Mouse (Mus musculus) erythroblast, embryonic 14.5 days (primary cell): Measurements from ENCODE around the gene Slc45a1. TPM values are rescaled to one million over a fixed set of nuclear protein-coding genes. Genes with fewer than 3 reads are reported as not detected.

Experiments used
- H3K27me3 ChIP-seq: 2 replicates; pipeline ENCODE4 v1.6.1; 2012; ENCODE audit warnings: inconsistent platforms; ENCODE audit not compliant: control insufficient read depth
- H3K36me3 ChIP-seq: 2 replicates; pipeline ENCODE4 v1.6.1; 2012; ENCODE audit warnings: mild to moderate bottlenecking, inconsistent platforms; ENCODE audit not compliant: control insufficient read depth
- H3K4me1 ChIP-seq: 2 replicates; pipeline ENCODE4 v1.6.1; 2012; ENCODE audit warnings: inconsistent platforms; ENCODE audit not compliant: control insufficient read depth
- H3K4me3 ChIP-seq: replicated peaks from 2 replicates; pipeline ENCODE3; 2012; ENCODE audit warnings: moderate library complexity, mild to moderate bottlenecking, inconsistent platforms
- H3K9me3 ChIP-seq: 2 replicates; pipeline ENCODE4 v1.6.1; 2012; ENCODE audit warnings: low read length, inconsistent platforms, mixed read lengths; ENCODE audit not compliant: control insufficient read depth
- GATA1 ChIP-seq: IDR thresholded peaks from 2 replicates; pipeline ENCODE4 v1.6.1; 2012; ENCODE audit warnings: low read length, inconsistent platforms, mixed read lengths
- TAL1 ChIP-seq: IDR thresholded peaks from 3 replicates; pipeline ENCODE4 v1.6.1; 2012; ENCODE audit warnings: low read length, inconsistent platforms, mixed read lengths
- polyA plus RNA-seq: library from polyadenylated mRNA; stranded (reverse); fragments of >175 nt; gene quantifications from 2 replicates; pipeline ENCODE4 v1.2.3, GENCODE M21; 2012

The Slc45a1 gene
- polyA plus RNA-seq, 1 experiment: not detected

DNA sequence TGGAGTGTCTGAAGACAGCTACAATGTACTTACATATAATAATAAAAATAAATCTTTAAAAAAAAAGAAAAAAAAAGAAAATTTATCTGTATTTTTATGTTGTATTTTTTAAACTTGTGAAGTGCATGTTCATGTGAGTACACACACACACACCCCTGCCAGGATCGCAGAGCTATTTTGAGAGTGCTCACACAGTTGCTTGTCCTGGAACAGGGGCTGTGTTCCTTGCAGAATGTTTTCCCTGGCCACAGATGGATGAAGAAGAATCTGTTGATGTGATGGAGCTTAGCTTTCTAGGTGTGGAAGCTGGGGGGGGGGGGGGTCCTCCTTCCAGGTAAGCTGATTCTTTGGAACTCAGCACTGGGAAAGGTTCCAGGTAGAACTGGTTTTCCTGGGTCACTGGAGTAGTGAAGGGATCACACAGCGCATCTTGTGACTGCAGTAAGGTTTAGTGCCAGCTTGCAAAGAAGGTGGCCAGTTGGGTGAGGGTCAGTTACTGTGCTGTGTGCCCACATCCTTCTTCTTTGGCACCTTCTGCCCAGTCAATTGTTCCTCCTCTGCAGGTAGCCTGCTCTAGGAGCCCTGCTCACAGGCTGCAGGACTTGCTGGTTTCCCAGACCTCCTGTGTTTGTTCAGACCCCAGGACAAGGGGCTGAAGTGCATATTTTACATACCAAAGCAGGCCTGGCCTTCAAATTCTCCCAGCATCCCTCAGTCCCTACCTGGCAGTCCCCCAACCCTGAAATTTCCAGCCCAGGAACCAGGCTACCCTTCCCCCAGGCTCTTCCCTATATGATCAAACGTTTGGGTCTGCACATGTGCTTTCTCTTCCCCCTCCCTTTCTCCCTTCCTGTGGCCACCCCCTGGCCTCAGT, 52.6 kb downstream of the Slc45a1 start:
- H3K27me3 ChIP-seq: no peaks in the 10 kb centered on the region
- TF ChIP-seq TAL1 (no peak), GATA1 (no peak)
- peaks cover 2% of the 10 kb centered on the region; the same call in 1 of the 2 replicates for H3K36me3 ChIP-seq
- peaks cover 3% of the 10 kb centered on the region for H3K4me1 ChIP-seq
- H3K4me3 ChIP-seq: no peak overlapping the region
- H3K9me3 ChIP-seq: no peaks in the 10 kb centered on the region

DNA sequence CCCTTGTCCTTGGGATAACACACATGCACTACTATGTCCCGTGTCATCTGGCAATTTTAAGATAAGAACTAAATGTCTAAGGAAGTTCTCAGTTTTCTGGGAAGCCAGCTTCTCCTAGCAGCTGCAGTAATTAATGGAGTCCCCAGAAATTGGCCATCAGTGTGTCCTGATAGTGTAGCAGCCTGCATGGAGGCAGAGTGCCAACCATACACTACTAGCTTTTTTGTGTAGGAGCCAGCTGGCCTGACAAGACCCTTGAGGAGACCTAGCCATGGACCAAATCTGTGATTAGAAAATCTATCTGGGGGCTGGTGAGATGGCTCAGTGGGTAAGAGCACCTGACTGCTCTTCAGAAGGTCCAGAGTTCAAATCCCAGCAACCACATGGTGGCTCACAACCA, 53.3 kb downstream of the Slc45a1 start:
- Histone ChIP-seq H3K9me3 (no peaks in the 10 kb centered on the region), H3K4me3 (no peak overlapping the region), H3K4me1 (peaks cover 6% of the 10 kb centered on the region), H3K36me3 (peaks cover 2% of the 10 kb centered on the region; the same call in 1 of the 2 replicates), H3K27me3 (no peaks in the 10 kb centered on the region)
- TF ChIP-seq GATA1 (no peak), TAL1 (no peak)

DNA sequence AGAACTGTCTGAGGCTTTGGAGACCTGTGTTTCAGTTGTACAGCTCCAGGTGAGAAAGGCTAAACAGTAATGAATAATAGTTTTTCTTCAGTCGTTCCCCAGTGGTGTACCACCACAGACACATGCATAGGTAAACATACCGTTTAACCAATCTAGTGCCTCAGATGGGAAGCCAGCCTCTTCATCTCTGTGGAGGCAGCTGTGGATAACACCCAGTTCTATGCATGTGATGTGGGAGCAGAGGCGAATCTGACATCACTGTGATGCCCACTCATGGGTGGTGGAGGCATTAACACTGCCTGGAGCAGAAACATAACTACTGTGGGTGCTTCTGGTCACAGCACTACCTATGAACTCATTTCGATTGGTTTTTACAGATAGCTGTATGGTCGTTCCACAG, 56.0 kb downstream of the Slc45a1 start:
- H3K27me3 ChIP-seq: no peaks in the 10 kb centered on the region
- peaks cover 31% of the 10 kb centered on the region for H3K4me1 ChIP-seq
- no peaks in the 10 kb centered on the region for H3K9me3 ChIP-seq
- peaks cover 2% of the 10 kb centered on the region; the same call in 1 of the 2 replicates for H3K36me3 ChIP-seq
- no peak overlapping the region for H3K4me3 ChIP-seq
- TF ChIP-seq TAL1 (no peak), GATA1 (no peak)

DNA sequence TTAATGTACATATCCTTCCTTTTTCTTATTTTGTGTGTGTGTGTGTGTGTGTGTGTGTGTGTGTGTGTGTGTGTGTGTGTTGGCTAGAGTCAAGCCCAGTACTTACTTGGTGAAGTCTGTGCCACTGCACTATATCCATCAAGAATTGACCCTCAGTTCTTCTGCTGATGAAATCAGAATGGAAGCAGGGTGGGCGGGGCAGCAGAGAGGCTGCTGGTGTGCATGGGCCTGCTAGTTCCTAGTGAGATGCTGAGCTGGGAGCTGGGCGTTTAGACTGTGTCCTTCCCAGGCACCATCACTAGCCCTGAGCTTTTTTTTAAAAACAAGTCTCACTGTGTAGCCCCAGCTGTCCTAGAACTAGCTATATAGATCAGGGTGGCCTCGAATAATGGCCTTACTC, 56.9 kb downstream of the Slc45a1 start:
- no peak for TF ChIP-seq GATA1
- no peak for TF ChIP-seq TAL1
- no peaks in the 10 kb centered on the region for H3K9me3 ChIP-seq
- peaks cover 2% of the 10 kb centered on the region; the same call in 1 of the 2 replicates for H3K36me3 ChIP-seq
- peaks cover 38% of the 10 kb centered on the region for H3K4me1 ChIP-seq
- no peak overlapping the region for H3K4me3 ChIP-seq
- no peaks in the 10 kb centered on the region for H3K27me3 ChIP-seq

DNA sequence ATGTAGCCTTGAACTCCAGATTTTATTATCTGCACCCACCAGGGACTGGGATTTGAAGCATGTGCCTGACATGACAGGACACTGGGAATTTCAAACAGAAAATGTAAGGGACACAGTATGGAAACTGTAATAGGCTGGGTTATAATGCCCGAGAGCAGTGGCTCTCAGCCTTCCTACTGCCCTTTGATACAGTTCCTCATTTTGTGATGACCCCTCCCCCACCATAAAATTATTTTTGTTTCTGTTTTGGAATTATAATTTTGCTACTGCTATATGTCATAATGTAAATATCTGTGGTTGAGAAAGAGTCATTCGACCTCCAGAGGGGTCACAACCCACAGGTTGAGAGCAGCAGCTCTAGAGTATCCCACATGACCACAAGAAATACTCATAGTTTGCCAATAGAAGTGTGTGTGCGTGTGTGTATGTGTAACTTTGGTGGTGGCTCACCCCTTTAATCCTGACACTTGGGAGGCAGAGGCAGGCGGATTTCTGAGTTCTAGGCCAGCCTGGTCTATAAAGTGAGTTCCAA, 57.6 kb downstream of the Slc45a1 start:
- Histone ChIP-seq H3K4me1 (peaks cover 43% of the 10 kb centered on the region), H3K4me3 (no peak overlapping the region), H3K27me3 (no peaks in the 10 kb centered on the region), H3K36me3 (peaks cover under 1% of the 10 kb centered on the region; the same call in 1 of the 2 replicates), H3K9me3 (no peaks in the 10 kb centered on the region)
- TF ChIP-seq GATA1 (no peak), TAL1 (no peak)

DNA sequence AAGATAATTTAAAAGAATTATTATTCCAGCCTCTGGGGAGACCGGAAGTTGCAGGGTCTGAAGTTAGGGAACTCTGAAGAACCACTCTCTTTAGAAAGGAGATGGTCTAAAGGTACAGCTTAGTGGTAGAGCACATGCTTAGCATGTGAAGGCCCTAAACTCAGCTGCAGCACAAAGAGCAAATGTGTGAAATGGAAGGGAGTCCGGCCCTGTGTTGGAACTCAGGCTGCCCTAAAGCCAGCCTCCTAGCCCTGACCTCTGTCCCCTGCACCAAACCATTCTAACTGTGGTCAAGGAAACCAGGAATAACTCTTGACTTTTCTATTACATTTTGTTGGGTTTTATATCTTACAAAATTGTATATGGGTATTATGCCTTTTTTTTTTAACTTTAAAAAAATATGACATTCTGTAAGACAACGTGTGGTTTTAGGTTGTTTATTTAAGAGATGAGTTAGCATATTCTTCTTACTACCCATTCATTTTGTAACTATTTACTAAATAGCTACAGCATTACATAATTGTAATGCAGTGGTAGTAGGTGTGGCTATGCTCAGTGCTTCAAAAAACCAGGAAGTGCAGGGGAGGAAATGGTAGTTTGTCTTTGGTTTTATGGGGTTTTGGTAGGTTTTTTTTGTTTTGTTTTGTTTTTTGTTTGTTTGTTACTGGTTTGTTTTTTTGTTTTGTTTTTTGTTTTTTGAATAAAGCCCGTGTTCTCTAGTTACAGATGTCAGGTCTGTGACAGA, 58.3 kb downstream of the Slc45a1 start:
- Histone ChIP-seq H3K36me3 (no peaks in the 10 kb centered on the region), H3K9me3 (no peaks in the 10 kb centered on the region), H3K4me3 (no peak overlapping the region), H3K4me1 (peaks cover 48% of the 10 kb centered on the region), H3K27me3 (no peaks in the 10 kb centered on the region)
- TF ChIP-seq TAL1 (no peak), GATA1 (no peak)

DNA sequence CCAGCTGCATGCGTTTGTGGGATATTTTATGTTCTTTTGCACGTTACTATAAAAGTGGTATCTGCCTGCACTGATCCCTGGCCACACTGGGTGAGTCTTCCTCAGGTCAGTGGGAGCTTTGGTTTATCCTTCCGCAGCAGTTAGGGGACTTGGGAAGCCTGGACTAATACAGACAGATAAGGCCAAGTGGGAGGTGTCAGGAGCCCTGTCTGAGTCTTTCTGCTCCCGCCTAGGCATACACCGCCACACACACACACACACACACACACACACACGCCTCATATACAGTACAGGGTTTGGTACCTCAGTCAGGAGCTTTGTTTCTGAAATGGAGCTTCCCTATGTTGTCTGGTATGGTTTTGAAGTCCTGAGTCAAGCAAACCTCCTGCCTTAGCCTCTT, 59.9 kb downstream of the Slc45a1 start:
- TF ChIP-seq GATA1 (no peak), TAL1 (peak; percentile 30; the same call in 1 of the 3 replicates)
- Histone ChIP-seq H3K4me1 (peaks cover 61% of the 10 kb centered on the region), H3K9me3 (no peaks in the 10 kb centered on the region), H3K4me3 (no peak overlapping the region), H3K36me3 (no peaks in the 10 kb centered on the region), H3K27me3 (no peaks in the 10 kb centered on the region)

DNA sequence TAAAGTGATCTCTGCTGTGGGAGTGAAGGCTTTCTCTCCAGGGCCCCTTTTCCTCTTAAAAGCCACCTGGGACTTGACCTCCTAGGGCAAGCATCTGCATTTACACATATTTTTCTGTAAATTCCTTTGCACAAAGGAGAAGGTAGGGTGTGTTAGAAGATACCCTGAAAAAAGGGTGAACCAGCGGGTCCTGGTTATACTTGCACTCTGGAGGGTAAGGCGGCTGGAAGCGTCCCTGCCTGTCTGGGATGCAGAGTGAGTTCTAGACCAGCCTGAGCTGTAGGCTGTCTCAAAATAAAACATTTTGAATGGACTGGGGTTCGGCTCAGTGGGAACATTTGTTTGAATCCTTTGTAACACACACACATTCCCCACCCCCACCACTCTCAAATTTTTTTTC, 60.4 kb downstream of the Slc45a1 start:
- TF ChIP-seq TAL1: no peak
- TF ChIP-seq GATA1: no peak
- Histone ChIP-seq H3K27me3 (no peaks in the 10 kb centered on the region), H3K36me3 (no peaks in the 10 kb centered on the region), H3K9me3 (no peaks in the 10 kb centered on the region), H3K4me3 (no peak overlapping the region), H3K4me1 (peaks cover 66% of the 10 kb centered on the region)
